Mouse (Mus musculus): ENCODE data around the gene Fxyd1.

The Fxyd1 gene

GRCm38 (mm10) chr7:31028609-31029008 is 28.4 kb downstream of the Fxyd1 start:
- no peak for TF ChIP-seq GATA4 (IDR thresholded peaks at IDR 0.05; ENCODE audit: insufficient replicate concordance, low read length)

- TF ChIP-seq GATA4 (IDR thresholded peaks at IDR 0.05; ENCODE audit: insufficient replicate concordance, low read length): no peak
Measured at GRCm38 (mm10) chr7:31017104-31017901, 39.7 kb downstream of the Fxyd1 start.

DNA sequence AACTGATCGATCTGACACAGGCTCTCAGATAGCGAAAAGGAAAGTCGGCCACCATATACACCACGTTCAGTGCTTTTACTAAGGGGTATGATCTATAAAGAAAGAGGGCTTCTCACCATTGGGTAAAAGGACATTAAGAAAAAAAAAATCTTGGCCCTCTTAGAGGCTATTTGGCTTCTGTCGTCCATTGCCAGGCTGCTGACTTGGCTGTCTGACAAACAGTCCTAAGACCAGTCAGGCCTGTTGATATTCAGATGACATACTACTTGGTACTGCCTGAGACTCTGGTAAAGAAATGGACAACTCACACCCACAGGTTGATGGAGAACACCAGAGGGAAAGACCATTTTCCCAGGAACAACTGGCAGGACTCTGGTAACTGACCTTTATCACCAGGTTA is 44.0 kb downstream of the Fxyd1 start:
- no peak for TF ChIP-seq GATA4 (IDR thresholded peaks at IDR 0.05; ENCODE audit: insufficient replicate concordance, low read length)

- no peak for TF ChIP-seq GATA4 (IDR thresholded peaks at IDR 0.05; ENCODE audit: insufficient replicate concordance, low read length)
Measured at GRCm38 (mm10) chr7:31008889-31009288, 48.1 kb downstream of the Fxyd1 start.

DNA sequence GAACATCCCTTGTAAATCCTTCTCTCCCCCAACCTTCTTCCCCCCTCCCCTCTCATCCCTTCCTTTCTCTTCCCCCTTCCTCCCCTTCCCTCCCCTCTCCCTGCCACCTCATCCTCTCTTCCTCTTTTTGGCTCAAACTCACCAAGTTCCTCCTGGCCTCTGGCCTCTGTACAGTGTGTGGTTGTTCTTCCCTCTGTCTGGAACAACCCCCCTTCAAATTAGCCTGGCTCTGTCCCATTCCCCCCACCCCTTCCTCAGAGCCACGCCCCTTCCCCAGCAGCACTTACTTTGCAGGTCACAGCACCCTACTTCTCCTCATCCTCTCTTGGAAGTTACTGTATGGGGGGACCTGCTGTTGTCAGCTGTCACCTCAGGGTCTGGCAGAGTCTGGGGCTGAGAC is 48.8 kb downstream of the Fxyd1 start:
- no peak for TF ChIP-seq GATA4 (IDR thresholded peaks at IDR 0.05; ENCODE audit: insufficient replicate concordance, low read length)

- no peak for TF ChIP-seq GATA4 (IDR thresholded peaks at IDR 0.05; ENCODE audit: insufficient replicate concordance, low read length)
Measured at GRCm38 (mm10) chr7:31007775-31008174, 49.2 kb downstream of the Fxyd1 start.

DNA sequence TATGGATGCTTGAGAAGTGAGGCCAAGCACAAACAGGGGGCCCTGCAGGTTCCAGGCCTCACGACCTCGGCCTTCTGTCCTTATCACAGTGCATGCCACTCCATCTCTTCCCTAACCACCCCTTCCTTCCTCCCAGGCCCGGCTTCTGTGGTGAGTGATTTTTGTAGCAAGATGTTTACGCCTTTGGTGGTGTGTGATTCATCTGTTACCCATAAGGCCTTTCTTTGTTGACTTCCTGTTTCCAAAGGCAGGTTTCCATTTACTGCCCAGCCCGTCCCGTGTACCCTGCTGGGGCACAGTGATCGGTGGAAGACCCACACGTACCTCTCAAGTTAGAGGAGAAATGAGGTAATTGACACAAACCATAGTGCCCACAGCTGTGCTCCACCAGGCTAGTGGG is 54.3 kb downstream of the Fxyd1 start:
- no peak for TF ChIP-seq GATA4 (IDR thresholded peaks at IDR 0.05; ENCODE audit: insufficient replicate concordance, low read length)

All from liver, adult (tissue).